10 mouse cellular contexts compared by ENCODE assay signal in genomic region chr17:62687369-62687768, GRCm38 (mm10).
A peak's percentile ranks its signal among the peaks of the same experiment; 100 is the strongest.
DNase-seq lines count a peak whose midpoint lies in the region; ATAC-seq and TF ChIP-seq lines count a peak whose summit lies in the region.
"Had no signal": no experiment of that assay in that cellular context is flagged by ENCODE, and none has a peak within 500 bp of the region (broad histone marks: within the 10 kb centered on the region; RNA-seq: fewer than 3 reads in every experiment).

No protein-coding gene starts in this region.

- no peak for TF ChIP-seq POLR2A in kidney, adult 2 months (IDR thresholded peaks at IDR 0.05; ENCODE audit: low read depth, low read length)

- ATAC-seq in heart, embryonic 12.5 days (ENCODE audit: insufficient number of reproducible peaks, low FRiP score), result no peak
- no peak for ATAC-seq in forebrain, postnatal 0 days
- ATAC-seq in erythroblast, adult 5-6 weeks (replicated peaks; ENCODE audit: low FRiP score, poor library complexity, severe bottlenecking), result no peak

- no peak overlapping the region for H3K9ac ChIP-seq in heart, embryonic 12.5 days
- H3K9ac ChIP-seq in forebrain, postnatal 0 days, result no peak overlapping the region
- H3K9ac ChIP-seq: embryonic facial prominence, embryonic 15.5 days; liver, embryonic 15.5 days had no signal

- H3K4me3 ChIP-seq in kidney, adult 2 months (ENCODE audit: insufficient read depth, low read depth, low read length), result no peak overlapping the region
- H3K4me3 ChIP-seq in heart, embryonic 12.5 days, result no peak overlapping the region
- H3K4me3 ChIP-seq in forebrain, postnatal 0 days (ENCODE audit: low read depth, low read length), result no peak overlapping the region
- H3K4me3 ChIP-seq: embryonic facial prominence, embryonic 15.5 days; liver, embryonic 15.5 days had no signal

- no peaks in the 10 kb centered on the region; the same call in 1 of the 2 replicates for H3K4me1 ChIP-seq in kidney, adult 2 months (ENCODE audit: control insufficient read depth, insufficient read depth, low read length)
- peaks cover 51% of the 10 kb centered on the region for H3K4me1 ChIP-seq in heart, embryonic 12.5 days (replicated peaks)
- no peaks in the 10 kb centered on the region for H3K4me1 ChIP-seq in forebrain, postnatal 0 days (ENCODE audit: insufficient read depth)
- H3K4me1 ChIP-seq: liver, embryonic 15.5 days had no signal

- no peaks in the 10 kb centered on the region for H3K36me3 ChIP-seq in kidney, adult 2 months (ENCODE audit: control insufficient read depth, insufficient read depth, low read length)
- no peaks in the 10 kb centered on the region for H3K36me3 ChIP-seq in heart, embryonic 12.5 days
- no peaks in the 10 kb centered on the region for H3K36me3 ChIP-seq in forebrain, postnatal 0 days (ENCODE audit: insufficient read depth)
- H3K36me3 ChIP-seq: embryonic facial prominence, embryonic 15.5 days; liver, embryonic 15.5 days had no signal

- peak; percentile 36 for DNase-seq in kidney, adult 2 months
- DNase-seq in kidney, adult 8-10 months, result no peak
- peak; percentile 17 for DNase-seq in MEL-GATA-1-ER (ENCODE audit: extremely low read depth, low read depth)
- peak; percentile 42 for DNase-seq in lung, postnatal 14 days
- no peak for DNase-seq in forebrain, postnatal 0 days
- DNase-seq in spleen, postnatal 14 days (ENCODE audit: low spot score in 2 of 2), result no peak

- H3K27ac ChIP-seq in kidney, adult 2 months (ENCODE audit: insufficient read depth, low read depth, low read length), result 0 out of 2 replicates have a peak overlapping the region, but pooled peaks have one; percentile 24
- H3K27ac ChIP-seq in heart, embryonic 12.5 days (ENCODE audit: poor library complexity, severe bottlenecking), result no peak overlapping the region
- H3K27ac ChIP-seq in forebrain, postnatal 0 days (ENCODE audit: low read depth, low read length), result no peak overlapping the region
- H3K27ac ChIP-seq: embryonic facial prominence, embryonic 15.5 days; liver, embryonic 15.5 days had no signal

- peak overlapping the region; percentile 37 for H3K4me2 ChIP-seq in heart, embryonic 12.5 days
- H3K4me2 ChIP-seq in forebrain, postnatal 0 days (ENCODE audit: low read depth), result no peak overlapping the region
- H3K4me2 ChIP-seq: embryonic facial prominence, embryonic 15.5 days; liver, embryonic 15.5 days had no signal

- no peak for TF ChIP-seq CTCF in kidney, adult 2 months (conservative IDR thresholded peaks at IDR 0.05; ENCODE audit: insufficient read depth, insufficient read length, low read depth, low read length)
- TF ChIP-seq CTCF in forebrain, postnatal 0 days (IDR thresholded peaks at IDR 0.05; ENCODE audit: low read depth), result no peak

- H3K27me3 ChIP-seq in kidney, adult 2 months (replicated peaks; ENCODE audit: control insufficient read depth, insufficient read depth, low read length), result no peaks in the 10 kb centered on the region
- H3K27me3 ChIP-seq in heart, embryonic 12.5 days (replicated peaks), result no peaks in the 10 kb centered on the region
- no peaks in the 10 kb centered on the region for H3K27me3 ChIP-seq in forebrain, postnatal 0 days (ENCODE audit: insufficient read depth, low read length)
- H3K27me3 ChIP-seq: embryonic facial prominence, embryonic 15.5 days; liver, embryonic 15.5 days had no signal

- WGBS in kidney, adult 2 months, result 19% methylated on average over 6 of the region's 6 CpGs
- WGBS in heart, embryonic 12.5 days, result 27% methylated on average over 6 of the region's 6 CpGs
- WGBS in forebrain, postnatal 0 days, result 53% methylated on average over 6 of the region's 6 CpGs

- H3K9me3 ChIP-seq in heart, embryonic 12.5 days (replicated peaks), result no peaks in the 10 kb centered on the region
- no peaks in the 10 kb centered on the region for H3K9me3 ChIP-seq in forebrain, postnatal 0 days (ENCODE audit: low read length)
- H3K9me3 ChIP-seq: embryonic facial prominence, embryonic 15.5 days; liver, embryonic 15.5 days had no signal

Comparison
In these comparisons a context has a peak if more than half of its experiments do, and no peak if none do; other contexts are left out.
1. DNase-seq: peak in kidney, adult 2 months (single experiment), MEL-GATA-1-ER (single experiment) and lung, postnatal 14 days (single experiment); none in kidney, adult 8-10 months (0 of 2), forebrain, postnatal 0 days (single experiment) and spleen, postnatal 14 days (0 of 2).